Comparison of ENCODE assay signal across 9 mouse cellular contexts in the genomic region with DNA sequence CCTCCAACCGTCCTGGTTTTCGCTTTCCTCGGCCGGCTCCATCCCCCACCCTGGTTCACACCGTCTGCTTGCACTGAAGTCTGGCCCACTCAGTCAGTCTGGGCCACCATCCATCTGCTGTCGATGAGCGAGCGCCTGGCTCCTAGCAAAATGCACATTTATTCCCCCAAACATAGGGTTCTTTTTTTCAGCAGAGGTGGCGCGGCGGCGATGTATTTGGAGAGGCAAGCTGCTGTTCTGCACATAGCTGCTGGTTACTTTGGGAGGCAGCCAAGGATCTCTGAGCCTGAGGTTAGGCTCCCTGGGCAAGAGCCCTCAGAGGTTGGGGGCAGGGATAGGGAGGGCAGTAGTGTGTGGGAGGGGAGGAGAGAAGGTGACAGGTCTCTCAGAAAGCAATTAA. TPM values are rescaled to one million over a fixed set of nuclear protein-coding genes. Genes with fewer than 3 reads are reported as not detected.
DNase-seq lines count a peak whose midpoint lies in the region; ATAC-seq and TF ChIP-seq lines count a peak whose summit lies in the region.
"Had no signal": no experiment of that assay in that cellular context is flagged by ENCODE, and none has a peak within 500 bp of the region (broad histone marks: within the 10 kb centered on the region; RNA-seq: fewer than 3 reads in every experiment).

No protein-coding gene starts in this region.

- H3K4me2 ChIP-seq in embryonic facial prominence, embryonic 11.5 days (ENCODE audit: low read depth, low read length): no peak overlapping the region; the same call in 1 of the 2 replicates
- peak overlapping the region; percentile 27 for H3K4me2 ChIP-seq in heart, embryonic 15.5 days
- no peak overlapping the region for H3K4me2 ChIP-seq in liver, postnatal 0 days (ENCODE audit: low read depth, low read length)

- peak; percentile 39; the same call in 1 of the 2 replicates for ATAC-seq in embryonic facial prominence, embryonic 11.5 days (replicated peaks; ENCODE audit: insufficient number of reproducible peaks, low FRiP score, low TSS enrichment, low read depth)
- peak; percentile 44; the same call in 1 of the 2 replicates for ATAC-seq in heart, embryonic 15.5 days (replicated peaks; ENCODE audit: insufficient number of reproducible peaks, insufficient read depth, low FRiP score, low read depth)
- peak; percentile 45; the same call in 1 of the 2 replicates for ATAC-seq in liver, postnatal 0 days
- no peak for ATAC-seq in erythroid progenitor cell, adult 5-6 weeks (replicated peaks; ENCODE audit: low FRiP score, poor library complexity, severe bottlenecking)

- no peak for TF ChIP-seq EP300 in liver, postnatal 0 days (IDR thresholded peaks at IDR 0.05; ENCODE audit: low read depth)

- no peaks in the 10 kb centered on the region for H3K27me3 ChIP-seq in embryonic facial prominence, embryonic 11.5 days (ENCODE audit: control insufficient read depth, insufficient read depth, low read length)
- H3K27me3 ChIP-seq in heart, embryonic 15.5 days: no peaks in the 10 kb centered on the region
- no peaks in the 10 kb centered on the region for H3K27me3 ChIP-seq in liver, postnatal 0 days (ENCODE audit: insufficient read depth, low read length)

- H3K9me3 ChIP-seq in embryonic facial prominence, embryonic 11.5 days (replicated peaks; ENCODE audit: control insufficient read depth, low read length): no peaks in the 10 kb centered on the region
- H3K9me3 ChIP-seq in heart, embryonic 15.5 days (replicated peaks): no peaks in the 10 kb centered on the region
- no peaks in the 10 kb centered on the region for H3K9me3 ChIP-seq in liver, postnatal 0 days (ENCODE audit: low read length)

- WGBS in embryonic facial prominence, embryonic 11.5 days: 41% methylated on average over 12 of the region's 12 CpGs
- 49% methylated on average over 12 of the region's 12 CpGs for WGBS in heart, embryonic 15.5 days
- WGBS in liver, postnatal 0 days (ENCODE audit: insufficient replicate concordance): 75% methylated on average over 12 of the region's 12 CpGs

- DNase-seq in adrenal gland, adult 2 months: peak; percentile 31
- no peak for DNase-seq in adrenal gland, adult 8-10 months
- peak; percentile 34 for DNase-seq in embryonic facial prominence, embryonic 11.5 days (ENCODE audit: low spot score)
- peak; percentile 63 to 73 for DNase-seq in kidney, postnatal 4 days
- DNase-seq in liver, postnatal 0 days: peak; percentile 60
- DNase-seq in right cerebral cortex, postnatal 36 days (ENCODE audit: low spot score in 2 of 2): peak; percentile 88 to 90

- H3K4me3 ChIP-seq in embryonic facial prominence, embryonic 11.5 days (ENCODE audit: low read depth, low read length): no peak overlapping the region
- no peak overlapping the region for H3K4me3 ChIP-seq in heart, embryonic 15.5 days
- H3K4me3 ChIP-seq in liver, postnatal 0 days (ENCODE audit: low read depth, low read length): no peak overlapping the region

- H3K4me1 ChIP-seq in embryonic facial prominence, embryonic 11.5 days (ENCODE audit: control insufficient read depth, insufficient read depth, low read length): peaks cover 12% of the 10 kb centered on the region
- peaks cover 12% of the 10 kb centered on the region for H3K4me1 ChIP-seq in heart, embryonic 15.5 days (replicated peaks)
- peaks cover 7% of the 10 kb centered on the region for H3K4me1 ChIP-seq in liver, postnatal 0 days (ENCODE audit: insufficient read depth)

- no peaks in the 10 kb centered on the region for H3K36me3 ChIP-seq in embryonic facial prominence, embryonic 11.5 days (replicated peaks; ENCODE audit: control insufficient read depth, insufficient read depth, low read depth, low read length)
- no peaks in the 10 kb centered on the region for H3K36me3 ChIP-seq in heart, embryonic 15.5 days
- H3K36me3 ChIP-seq in liver, postnatal 0 days (replicated peaks; ENCODE audit: insufficient read depth, low read length): no peaks in the 10 kb centered on the region

- TF ChIP-seq CTCF in liver, postnatal 0 days (IDR thresholded peaks at IDR 0.05; ENCODE audit: low read depth): no peak

- no peak overlapping the region for H3K9ac ChIP-seq in embryonic facial prominence, embryonic 11.5 days (replicated peaks; ENCODE audit: low read length)
- H3K9ac ChIP-seq in heart, embryonic 15.5 days: no peak overlapping the region
- no peak overlapping the region for H3K9ac ChIP-seq in liver, postnatal 0 days (replicated peaks)

- peak overlapping the region; percentile 75 for H3K27ac ChIP-seq in embryonic facial prominence, embryonic 11.5 days (replicated peaks; ENCODE audit: low read depth, low read length)
- peak overlapping the region; percentile 39 for H3K27ac ChIP-seq in heart, embryonic 15.5 days
- H3K27ac ChIP-seq in liver, postnatal 0 days (ENCODE audit: low read depth): no peak overlapping the region

RNA-seq across cellular contexts. Expression of a gene that starts 24.0 kb away (rescaled TPM):
- total RNA-seq in adrenal gland, adult 2 months (2021): not detected
- polyA plus RNA-seq in adrenal gland, adult 2 months (2012; rRNA removed): not detected in 2 replicates
- total RNA-seq in adrenal gland, adult 8-10 months (2022): not detected
- polyA plus RNA-seq in embryonic facial prominence, embryonic 11.5 days (2014; fragmentation: Nextera tagmentation; extraction: Ambion mirVana): not detected in 2 replicates
- not detected in 2 replicates for polyA plus RNA-seq in heart, embryonic 15.5 days (2015; fragmentation: Nextera tagmentation; extraction: Ambion mirVana)
- not detected in 2 replicates for polyA plus RNA-seq in liver, postnatal 0 days (2015; fragmentation: Nextera tagmentation; extraction: Ambion mirVana)
- total RNA-seq in erythroid progenitor cell, adult 5-6 weeks (2015; ENCODE audit: low replicate concordance): not detected in 2 replicates
- total RNA-seq in erythroid progenitor cell, adult 5-6 weeks (2017; ENCODE audit: low replicate concordance): not detected in 2 replicates
- polyA plus RNA-seq: cortical plate, adult 2 months had no signal

RNA-seq across cellular contexts. Expression of a gene that starts 27.0 kb away (rescaled TPM):
- not detected for total RNA-seq in adrenal gland, adult 2 months (2021)
- polyA plus RNA-seq in adrenal gland, adult 2 months (2012; rRNA removed): 0.24 and 0.32 TPM in 2 replicates
- not detected for total RNA-seq in adrenal gland, adult 8-10 months (2022)
- polyA plus RNA-seq in embryonic facial prominence, embryonic 11.5 days (2014; fragmentation: Nextera tagmentation; extraction: Ambion mirVana): 9.5 and 9.8 TPM in 2 replicates
- 0.08 and 0.46 TPM in 2 replicates for polyA plus RNA-seq in heart, embryonic 15.5 days (2015; fragmentation: Nextera tagmentation; extraction: Ambion mirVana)
- polyA plus RNA-seq in liver, postnatal 0 days (2015; fragmentation: Nextera tagmentation; extraction: Ambion mirVana): not detected in 2 replicates
- total RNA-seq in erythroid progenitor cell, adult 5-6 weeks (2015; ENCODE audit: low replicate concordance): not detected in 2 replicates
- total RNA-seq in erythroid progenitor cell, adult 5-6 weeks (2017; ENCODE audit: low replicate concordance): not detected in 2 replicates

RNA-seq across cellular contexts. Expression of a gene that starts 28.2 kb away (rescaled TPM):
- 1 to 10 TPM; 4.0 to 7.1 TPM for total RNA-seq in adrenal gland, adult 2 months (2021)
- polyA plus RNA-seq in adrenal gland, adult 2 months (2012; rRNA removed): 5.2 and 7.6 TPM in 2 replicates
- total RNA-seq in adrenal gland, adult 8-10 months (2022): 1 to 10 TPM; 4.3 to 7.7 (median 4.6) TPM
- polyA plus RNA-seq in embryonic facial prominence, embryonic 11.5 days (2014; fragmentation: Nextera tagmentation; extraction: Ambion mirVana): 31.5 and 36.4 TPM in 2 replicates
- polyA plus RNA-seq in heart, embryonic 15.5 days (2015; fragmentation: Nextera tagmentation; extraction: Ambion mirVana): 12.4 and 19.8 TPM in 2 replicates
- polyA plus RNA-seq in liver, postnatal 0 days (2015; fragmentation: Nextera tagmentation; extraction: Ambion mirVana): 23.2 and 24.9 TPM in 2 replicates
- total RNA-seq in erythroid progenitor cell, adult 5-6 weeks (2015; ENCODE audit: low replicate concordance): not detected in 2 replicates
- total RNA-seq in erythroid progenitor cell, adult 5-6 weeks (2017; ENCODE audit: low replicate concordance): not detected in 2 replicates

RNA-seq across cellular contexts. Expression of a gene that starts 57.5 kb away (rescaled TPM):
- under 1 TPM; 0.48 to 0.66 TPM for total RNA-seq in adrenal gland, adult 2 months (2021)
- polyA plus RNA-seq in adrenal gland, adult 2 months (2012; rRNA removed): 0.48 and 1.3 TPM in 2 replicates
- 1 to 10 TPM in 1 of 4 experiments, under 1 TPM in 3; 0.38 to 1.3 (median 0.76) TPM for total RNA-seq in adrenal gland, adult 8-10 months (2022)
- polyA plus RNA-seq in embryonic facial prominence, embryonic 11.5 days (2014; fragmentation: Nextera tagmentation; extraction: Ambion mirVana): 0.81 and 2.1 TPM in 2 replicates
- 0.16 and 0.33 TPM in 2 replicates for polyA plus RNA-seq in heart, embryonic 15.5 days (2015; fragmentation: Nextera tagmentation; extraction: Ambion mirVana)
- 0.11 and 0.13 TPM in 2 replicates for polyA plus RNA-seq in liver, postnatal 0 days (2015; fragmentation: Nextera tagmentation; extraction: Ambion mirVana)
- total RNA-seq in erythroid progenitor cell, adult 5-6 weeks (2015; ENCODE audit: low replicate concordance): not detected in 2 replicates
- total RNA-seq in erythroid progenitor cell, adult 5-6 weeks (2017; ENCODE audit: low replicate concordance): not detected in 2 replicates
